Mouse (Mus musculus) layer of hippocampus, adult 2 months (tissue): ENCODE measurements around the gene Pcsk2. TPM values are rescaled to one million over a fixed set of nuclear protein-coding genes. Genes with fewer than 3 reads are reported as not detected.

ENCODE experiments used
- DNase-seq, 2 experiments: peaks; one replicate each; pipeline ENCODE4 v3.0.0; 2022; ENCODE audit warnings: low spot score in 2 of 2
- H3K27ac ChIP-seq: fragments of 200-600 bp; 2 replicates; pipeline ENCODE4 v1.8.1; 2022
- H3K4me3 ChIP-seq: fragments of 200-600 bp; 2 replicates; pipeline ENCODE4 v1.8.1; 2022; ENCODE audit warnings: mild to moderate bottlenecking
- CTCF ChIP-seq: fragments of 200-600 bp; conservative IDR thresholded peaks from 2 replicates; pipeline ENCODE4 v1.8.1; 2022; ENCODE audit warnings: antibody characterized with exemption, mild to moderate bottlenecking, moderate library complexity
- long read RNA-seq, 2 experiments: library from polyadenylated mRNA; stranded (forward); transcript quantifications; one replicate each; pipeline ENCODE4 v2.0.0; 2021; ENCODE audit warnings: borderline mapping rate in 2 of 2
- total RNA-seq, 2 experiments: library from RNA; stranded (reverse); gene quantifications; 2 replicates each; pipeline ENCODE4 v1.2.3; 2021

The Pcsk2 gene
- total RNA-seq: 100 to 1,000 TPM; 168 to 172 TPM
- long read RNA-seq, experiment 1, full-length matches to known transcripts: 115 of 147 reads
- long read RNA-seq, experiment 1, partial matches to known transcripts: 11 of 147 reads
- long read RNA-seq, experiment 1, other reads (novel, unspliced or antisense): 21 of 147 reads
- long read RNA-seq, experiment 2, full-length matches to known transcripts: 172 of 212 reads
- long read RNA-seq, experiment 2, partial matches to known transcripts: 32 of 212 reads
- long read RNA-seq, experiment 2, other reads (novel, unspliced or antisense): 8 of 212 reads

GRCm38 (mm10) chr2:143545758-143546246 is at the start of gene Pcsk2:
TSS of gene Pcsk2 (plus strand) at chr2:143546156.
- TF ChIP-seq CTCF: no peak
- Histone ChIP-seq H3K4me3 (peak within 1 kb of the TSS; percentile 79), H3K27ac (peak within 1 kb of the TSS; percentile 96)
- DNase-seq: peak; percentile 86 to 87

- DNase-seq: no peak
These were observed 45.1 kb upstream of the Pcsk2 start for GRCm38 (mm10) chr2:143500845-143501244.

GRCm38 (mm10) chr2:143501760-143502159 is 44.2 kb upstream of the Pcsk2 start:
- Histone ChIP-seq H3K4me3 (no peak overlapping the region), H3K27ac (no peak overlapping the region)
- DNase-seq: no peak
- TF ChIP-seq CTCF: no peak

More at GRCm38 (mm10) chr2:143500845-143501244, 45.1 kb upstream of the Pcsk2 start:
- TF ChIP-seq CTCF: no peak
- Histone ChIP-seq H3K4me3 (no peak overlapping the region), H3K27ac (no peak overlapping the region)

- TF ChIP-seq CTCF: no peak
- H3K4me3 ChIP-seq: no peak overlapping the region
- no peak for DNase-seq
- H3K27ac ChIP-seq: no peak overlapping the region
These were observed 43.8 kb upstream of the Pcsk2 start for GRCm38 (mm10) chr2:143502203-143502602.

DNA sequence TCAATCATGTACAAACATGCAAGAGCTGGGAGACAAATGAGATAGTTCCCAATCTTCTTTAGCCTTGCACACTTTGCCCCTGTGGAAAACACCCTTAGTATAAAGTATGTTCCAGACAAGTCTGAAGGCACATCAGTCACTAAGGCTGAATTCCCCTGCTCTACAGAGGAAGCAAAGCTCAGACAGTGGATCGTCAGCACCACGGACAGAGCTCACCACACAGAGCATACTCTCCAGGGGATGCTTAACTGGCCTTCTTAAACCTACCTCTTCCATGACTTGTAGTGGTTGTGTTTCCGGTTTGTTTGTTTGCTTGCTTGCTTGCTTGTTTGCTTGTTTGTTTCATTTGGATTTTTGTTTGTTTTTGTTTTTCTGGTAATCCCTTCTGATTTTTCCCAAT is 9.5 kb upstream of the Pcsk2 start:
- H3K27ac ChIP-seq: no peak overlapping the region
- TF ChIP-seq CTCF: no peak
- no peak overlapping the region for H3K4me3 ChIP-seq
- DNase-seq: no peak

DNA sequence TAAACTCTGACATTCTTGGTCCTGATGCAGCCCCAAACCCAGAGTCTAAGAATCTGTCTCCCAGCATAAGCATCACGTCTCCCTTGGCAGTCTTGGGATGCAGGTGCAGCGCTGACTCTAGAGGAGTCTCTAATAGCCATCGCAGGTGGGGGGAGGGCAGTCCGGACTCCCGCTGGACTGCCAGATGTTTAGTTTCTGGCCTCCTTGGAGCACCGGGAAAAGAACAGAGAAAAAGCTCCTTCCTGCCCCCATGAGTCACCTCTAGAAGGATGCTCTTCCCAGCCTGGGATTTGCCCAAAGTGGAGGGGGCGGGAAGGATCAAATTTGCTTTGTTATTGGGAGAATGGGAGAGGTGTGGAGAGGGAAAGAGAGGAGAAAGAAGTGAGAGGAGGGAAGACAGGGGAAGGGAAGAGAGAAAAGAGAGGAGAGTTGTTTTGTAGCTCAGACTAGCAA is 631 bp upstream of the Pcsk2 start:
- Histone ChIP-seq H3K4me3 (peak overlapping the region; percentile 79), H3K27ac (peak overlapping the region; percentile 96)
- no peak for TF ChIP-seq CTCF
- DNase-seq: peak in 1 of 2 experiments; percentile 32

DNA sequence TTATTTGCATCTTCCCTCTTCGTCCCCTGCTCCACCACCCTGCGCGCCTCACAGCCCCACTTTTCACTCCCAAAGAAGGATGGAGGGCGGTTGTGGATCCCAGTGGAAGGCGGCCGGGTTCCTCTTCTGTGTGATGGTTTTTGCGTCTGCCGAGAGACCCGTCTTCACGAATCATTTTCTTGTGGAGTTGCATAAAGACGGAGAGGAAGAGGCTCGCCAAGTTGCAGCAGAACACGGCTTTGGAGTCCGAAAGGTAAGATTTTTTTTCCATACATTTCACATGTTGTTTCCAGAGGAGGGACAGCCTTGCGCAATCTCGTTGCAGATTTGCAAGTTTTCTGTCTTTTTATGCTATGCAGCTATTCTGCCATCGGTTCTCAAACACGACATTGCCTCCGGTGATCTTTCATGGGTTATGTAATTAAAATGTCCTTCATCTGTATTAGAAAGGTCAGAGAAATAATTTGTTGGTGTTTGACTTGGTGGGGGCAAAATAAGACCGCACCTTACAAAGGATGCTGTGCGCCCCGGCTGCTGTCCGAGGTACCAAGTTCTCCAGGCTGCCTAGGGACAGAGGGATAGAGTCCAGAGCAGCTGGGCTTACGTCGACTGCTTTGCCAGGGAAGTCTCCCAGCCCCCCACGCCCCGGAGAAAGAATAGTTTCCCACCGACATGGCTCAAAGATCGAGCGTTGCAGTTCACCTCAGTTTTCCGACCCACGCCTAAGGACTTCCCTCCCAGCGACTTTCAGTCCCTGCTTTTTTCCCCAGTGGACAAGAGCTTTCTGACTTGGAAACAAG is 656 bp downstream of the Pcsk2 start:
- DNase-seq: peak in 1 of 2 experiments; percentile 34
- Histone ChIP-seq H3K4me3 (peak overlapping the region; percentile 79), H3K27ac (peak overlapping the region; percentile 96)

DNA sequence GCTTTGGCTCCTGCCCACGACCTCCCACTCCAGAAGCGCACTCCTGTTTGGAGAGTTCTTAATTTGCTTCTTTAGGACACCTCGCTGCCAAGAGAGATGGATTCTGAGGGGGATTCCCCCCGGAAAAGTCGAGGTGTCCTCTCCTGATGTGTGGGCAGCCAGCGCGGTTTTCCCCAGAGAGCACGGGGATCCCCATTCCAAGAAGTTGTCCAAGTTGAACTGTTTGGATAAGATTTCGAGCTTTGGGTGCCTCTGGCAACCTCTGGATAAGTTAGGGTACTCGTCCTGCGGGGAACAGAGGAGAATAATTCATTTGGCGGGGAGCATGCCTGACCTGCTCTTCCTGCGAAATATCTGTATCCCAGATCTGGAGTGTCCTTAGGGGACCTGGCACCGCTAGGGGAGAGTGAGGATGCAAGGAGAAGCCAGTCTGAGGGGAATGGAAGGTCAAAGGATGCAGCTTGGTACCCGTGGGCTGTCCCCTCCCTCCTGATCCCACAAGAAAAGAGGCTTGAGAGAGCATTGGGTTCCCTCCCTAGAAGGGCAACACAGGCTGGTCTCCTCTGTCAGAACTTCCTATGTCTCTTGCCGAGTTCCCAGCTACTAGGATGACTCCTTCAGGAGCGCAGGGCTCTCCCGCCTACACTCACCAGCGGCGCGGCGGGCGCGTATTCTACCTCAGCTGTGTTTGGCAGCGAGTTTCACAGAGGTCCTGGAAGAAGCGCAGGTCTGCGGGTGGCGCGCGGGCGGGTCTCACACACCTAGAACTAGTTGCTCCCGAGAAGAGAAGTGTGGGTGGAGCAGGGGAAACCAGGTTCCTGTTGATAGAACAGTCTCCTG is 1.5 kb downstream of the Pcsk2 start:
- Histone ChIP-seq H3K4me3 (peak overlapping the region; percentile 79), H3K27ac (peak overlapping the region; percentile 96)
- no peak for DNase-seq
- no peak for TF ChIP-seq CTCF

More for the DNA sequence above, 656 bp downstream of the Pcsk2 start:
- no peak for TF ChIP-seq CTCF

DNA sequence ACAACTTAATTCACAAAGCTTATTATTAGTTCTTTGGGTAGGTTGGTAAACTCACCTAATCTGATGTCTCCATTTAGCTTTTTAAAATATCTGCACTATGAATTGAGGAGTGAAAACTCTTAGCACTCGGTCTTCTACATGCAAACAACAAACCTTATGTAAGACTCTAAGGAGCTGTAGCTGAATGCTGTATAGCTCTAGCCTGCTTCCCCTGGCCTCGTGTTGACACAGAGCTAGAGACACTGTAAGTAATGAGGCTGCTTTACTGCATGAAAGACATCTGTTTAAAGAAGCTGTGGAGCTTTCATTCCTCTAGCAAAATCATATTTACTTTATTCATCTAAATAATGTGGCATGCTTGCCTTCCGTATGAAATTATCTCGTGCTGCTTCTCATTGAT is 14.4 kb downstream of the Pcsk2 start:
- Histone ChIP-seq H3K27ac (peak overlapping the region; percentile 70), H3K4me3 (no peak overlapping the region)
- TF ChIP-seq CTCF: no peak
- DNase-seq: no peak

DNA sequence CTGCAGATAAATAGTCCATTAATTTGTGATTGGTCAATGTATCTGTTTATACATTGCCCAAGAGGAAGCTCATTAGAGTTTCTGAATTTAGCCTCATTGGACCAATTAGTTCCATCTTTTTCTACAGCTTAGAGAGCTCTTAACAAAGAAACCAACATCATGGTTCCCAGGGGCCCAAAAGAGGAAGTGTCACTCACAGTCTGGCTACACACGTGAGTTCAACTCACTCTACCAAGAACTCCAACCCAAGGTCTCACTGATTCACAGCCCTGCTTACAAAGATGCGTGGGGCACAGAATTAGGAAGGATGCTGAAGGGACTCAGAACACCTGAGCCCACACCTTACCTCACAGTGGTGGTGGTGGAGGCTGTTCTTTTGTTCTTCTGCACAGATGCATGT is 19.1 kb downstream of the Pcsk2 start:
- H3K27ac ChIP-seq: no peak overlapping the region
- no peak for TF ChIP-seq CTCF
- DNase-seq: no peak
- no peak overlapping the region for H3K4me3 ChIP-seq

DNA sequence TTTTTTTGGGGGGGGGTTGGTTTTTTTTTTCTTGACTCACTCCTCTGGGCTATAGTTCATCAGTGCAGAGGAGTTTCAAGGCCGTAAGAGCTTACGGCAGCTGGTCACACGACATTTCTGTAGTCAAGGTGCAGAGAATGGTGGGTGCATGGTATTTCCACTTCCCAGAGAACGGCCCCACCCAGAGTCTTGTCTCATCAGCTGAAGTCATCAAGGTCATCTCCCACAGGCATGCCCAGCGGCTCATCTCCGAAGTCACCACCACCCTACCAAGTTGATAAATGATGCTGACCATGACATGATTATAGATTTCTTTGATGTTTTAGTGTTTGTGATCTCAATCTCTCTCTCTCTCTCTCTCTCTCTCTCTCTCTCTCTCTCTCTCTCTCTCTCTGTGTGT is 20.0 kb downstream of the Pcsk2 start:
- DNase-seq: no peak
- Histone ChIP-seq H3K4me3 (no peak overlapping the region), H3K27ac (no peak overlapping the region)
- TF ChIP-seq CTCF: no peak

- no peak overlapping the region for H3K27ac ChIP-seq
- DNase-seq: no peak
- no peak for TF ChIP-seq CTCF
- H3K4me3 ChIP-seq: no peak overlapping the region
These were observed 39.4 kb downstream of the Pcsk2 start for GRCm38 (mm10) chr2:143585341-143585740.
